Mouse (Mus musculus) stomach, postnatal 0 days (tissue): ENCODE data around the gene Ppp2r5e. TPM values are rescaled to one million over a fixed set of nuclear protein-coding genes. Genes with fewer than 3 reads are reported as not detected.
A peak's percentile ranks its signal among the peaks of the same experiment; 100 is the strongest.

ENCODE experiments used
- ATAC-seq: fragments of 200-750 bp; cut with Nextera tagmentation; 2 replicates; pipeline ENCODE4 v1.8.0; 2017; ENCODE audit not compliant: low FRiP score, low TSS enrichment
- DNase-seq: peaks from one replicate; pipeline ENCODE4 v3.0.0-alpha.2; 2016; ENCODE audit warnings: low spot score
- H3K27ac ChIP-seq: fragments of 300-500 bp; sonication (generic); replicated peaks from 2 replicates; pipeline ENCODE4 v1.5.1; 2014; ENCODE audit warnings: mild to moderate bottlenecking, control low read depth
- H3K27me3 ChIP-seq: fragments of 300-500 bp; sonication (generic); 2 replicates; pipeline ENCODE4 v1.6.1; 2014; ENCODE audit warnings: low read length; ENCODE audit not compliant: control insufficient read depth, insufficient read depth
- H3K36me3 ChIP-seq: fragments of 300-500 bp; sonication (generic); 2 replicates; pipeline ENCODE4 v1.6.1; 2014; ENCODE audit warnings: low read length, mixed read lengths; ENCODE audit not compliant: control insufficient read depth, insufficient read depth
- H3K4me1 ChIP-seq: fragments of 300-500 bp; sonication (generic); replicated peaks from 2 replicates; pipeline ENCODE4 v1.6.1; 2014; ENCODE audit warnings: antibody characterized with exemption; ENCODE audit not compliant: control insufficient read depth, insufficient read depth
- H3K4me2 ChIP-seq: fragments of 300-500 bp; sonication (generic); replicated peaks from 2 replicates; pipeline ENCODE4 v1.6.1; 2014; ENCODE audit warnings: low read depth, mild to moderate bottlenecking, control low read depth, moderate library complexity
- H3K4me3 ChIP-seq: fragments of 300-500 bp; sonication (generic); 2 replicates; pipeline ENCODE4 v1.5.1; 2014; ENCODE audit warnings: low read depth, low read length, control low read depth
- H3K9ac ChIP-seq: fragments of 300-500 bp; sonication (generic); 2 replicates; pipeline ENCODE4 v1.6.1; 2014; ENCODE audit warnings: mild to moderate bottlenecking, low read length, control low read depth, mixed read lengths
- H3K9me3 ChIP-seq: fragments of 300-500 bp; sonication (generic); 2 replicates; pipeline ENCODE4 v1.6.1; 2016; ENCODE audit warnings: low read length; ENCODE audit not compliant: control insufficient read depth
- CTCF ChIP-seq: IDR thresholded peaks from 2 replicates; pipeline ENCODE4 v1.5.1; 2016; ENCODE audit warnings: antibody characterized with exemption, low read depth, mild to moderate bottlenecking, moderate library complexity
- EP300 ChIP-seq: optimal IDR thresholded peaks from 2 replicates; pipeline ENCODE3; 2016; ENCODE audit warnings: antibody characterized with exemption
- WGBS: fragments of 180-500 bp; shearing (Covaris S2); extraction: QIAGEN DNeasy Blood & Tissue Kit; methylation state at CpG from one replicate; pipeline ENCODE4 v1.1.7; 2014; 5-methylcytosine and 5-hydroxymethylcytosine counted together
- polyA plus RNA-seq: library from polyadenylated mRNA; unstranded; fragments of >200 nt; fragmentation: Nextera tagmentation; extraction: Ambion mirVana; gene quantifications from 2 replicates; pipeline ENCODE4 v1.2.1, GENCODE M21; 2015

Ppp2r5e gene
- polyA plus RNA-seq, 1 experiment from 2014 or later: 8.9 TPM

GRCm38 (mm10) chr12:75548999-75549398 lies 47.0 kb downstream of the Ppp2r5e start:
- Histone ChIP-seq H3K27me3 (no peaks in the 10 kb centered on the region), H3K27ac (no peak overlapping the region), H3K4me2 (no peak overlapping the region), H3K4me1 (no peaks in the 10 kb centered on the region), H3K9me3 (no peaks in the 10 kb centered on the region), H3K4me3 (no peak overlapping the region), H3K9ac (no peak overlapping the region), H3K36me3 (no peaks in the 10 kb centered on the region)
- DNase-seq (no peak), ATAC-seq (no peak)
- no peak for TF ChIP-seq CTCF
- no peak for TF ChIP-seq EP300
- 75% methylated on average over 9 of the region's 9 CpGs for WGBS

GRCm38 (mm10) chr12:75547174-75547573 lies 48.9 kb downstream of the Ppp2r5e start:
- Histone ChIP-seq H3K4me1 (0 out of 2 replicates have a peak, but pooled peaks cover 5% of the 10 kb centered on the region), H3K4me2 (no peak overlapping the region), H3K27me3 (no peaks in the 10 kb centered on the region), H3K9ac (no peak overlapping the region), H3K27ac (no peak overlapping the region), H3K36me3 (no peaks in the 10 kb centered on the region), H3K4me3 (no peak overlapping the region), H3K9me3 (no peaks in the 10 kb centered on the region)
- DNase-seq (no peak), ATAC-seq (no peak)
- 70% methylated on average over 3 of the region's 3 CpGs for WGBS
- no peak for TF ChIP-seq EP300
- TF ChIP-seq CTCF: no peak

- DNase-seq (no peak), ATAC-seq (no peak)
- no peak overlapping the region for H3K4me3 ChIP-seq
- H3K9me3 ChIP-seq: no peaks in the 10 kb centered on the region
- 0 out of 2 replicates have a peak, but pooled peaks cover 5% of the 10 kb centered on the region for H3K4me1 ChIP-seq
- 87% methylated on average over 5 of the region's 5 CpGs for WGBS
- H3K27me3 ChIP-seq: no peaks in the 10 kb centered on the region
- H3K9ac ChIP-seq: no peak overlapping the region
- H3K4me2 ChIP-seq: no peak overlapping the region
- no peak for TF ChIP-seq CTCF
- no peak for TF ChIP-seq EP300
- no peak overlapping the region for H3K27ac ChIP-seq
- H3K36me3 ChIP-seq: no peaks in the 10 kb centered on the region
These were observed 49.8 kb downstream of the Ppp2r5e start for GRCm38 (mm10) chr12:75546241-75546640.

GRCm38 (mm10) chr12:75545431-75545925 lies 50.6 kb downstream of the Ppp2r5e start:
- DNase-seq: no peak
- no peak overlapping the region for H3K27ac ChIP-seq
- WGBS: 85% methylated on average over 4 of the region's 4 CpGs
- no peak overlapping the region for H3K4me3 ChIP-seq
- ATAC-seq: no peak
- no peaks in the 10 kb centered on the region for H3K27me3 ChIP-seq
- H3K36me3 ChIP-seq: no peaks in the 10 kb centered on the region
- H3K9me3 ChIP-seq: no peaks in the 10 kb centered on the region
- no peak overlapping the region for H3K4me2 ChIP-seq
- H3K4me1 ChIP-seq: peaks cover 5% of the 10 kb centered on the region; the same call in 1 of the 2 replicates
- H3K9ac ChIP-seq: no peak overlapping the region
- no peak for TF ChIP-seq EP300
- no peak for TF ChIP-seq CTCF

- H3K4me3 ChIP-seq: no peak overlapping the region
- H3K4me2 ChIP-seq: no peak overlapping the region
- no peaks in the 10 kb centered on the region for H3K27me3 ChIP-seq
- no peak overlapping the region for H3K9ac ChIP-seq
- H3K9me3 ChIP-seq: no peaks in the 10 kb centered on the region
- H3K27ac ChIP-seq: peak overlapping the region; percentile 56; the same call in 1 of the 2 replicates
- DNase-seq (no peak), ATAC-seq (no peak)
- TF ChIP-seq CTCF: no peak
- no peak for TF ChIP-seq EP300
- no peaks in the 10 kb centered on the region for H3K36me3 ChIP-seq
- peaks cover 5% of the 10 kb centered on the region; the same call in 1 of the 2 replicates for H3K4me1 ChIP-seq
- WGBS: 58% methylated on average over 2 of the region's 2 CpGs
These were observed 51.4 kb downstream of the Ppp2r5e start for GRCm38 (mm10) chr12:75544666-75545065.

GRCm38 (mm10) chr12:75544259-75544658 lies 51.8 kb downstream of the Ppp2r5e start:
- no peak overlapping the region for H3K9ac ChIP-seq
- H3K4me1 ChIP-seq: peaks cover 5% of the 10 kb centered on the region; the same call in 1 of the 2 replicates
- no peaks in the 10 kb centered on the region for H3K9me3 ChIP-seq
- DNase-seq (no peak), ATAC-seq (peak; percentile 82; the same call in 1 of the 2 replicates)
- no peak overlapping the region for H3K4me3 ChIP-seq
- no peak for TF ChIP-seq CTCF
- no peak for TF ChIP-seq EP300
- H3K4me2 ChIP-seq: no peak overlapping the region
- H3K27ac ChIP-seq: 0 out of 2 replicates have a peak overlapping the region, but pooled peaks have one; percentile 56
- 57% methylated on average over 2 of the region's 2 CpGs for WGBS
- no peaks in the 10 kb centered on the region for H3K36me3 ChIP-seq
- no peaks in the 10 kb centered on the region for H3K27me3 ChIP-seq
